Mouse (Mus musculus) ES-Bruce4 (cell line): ENCODE results near the gene Cryba4.

Experiments used
- CTCF ChIP-seq: IDR thresholded peaks from one replicate; pipeline ENCODE4 v1.8.1; 2011; ENCODE audit warnings: low read depth, low read length
- EP300 ChIP-seq: IDR thresholded peaks from 2 replicates; pipeline ENCODE4 v1.6.1; 2011; ENCODE audit warnings: low read depth, low read length; ENCODE audit not compliant: insufficient read depth
- POLR2A ChIP-seq: IDR thresholded peaks from one replicate; pipeline ENCODE4 v1.8.1; 2011; ENCODE audit warnings: low read length; ENCODE audit not compliant: insufficient read depth

DNA sequence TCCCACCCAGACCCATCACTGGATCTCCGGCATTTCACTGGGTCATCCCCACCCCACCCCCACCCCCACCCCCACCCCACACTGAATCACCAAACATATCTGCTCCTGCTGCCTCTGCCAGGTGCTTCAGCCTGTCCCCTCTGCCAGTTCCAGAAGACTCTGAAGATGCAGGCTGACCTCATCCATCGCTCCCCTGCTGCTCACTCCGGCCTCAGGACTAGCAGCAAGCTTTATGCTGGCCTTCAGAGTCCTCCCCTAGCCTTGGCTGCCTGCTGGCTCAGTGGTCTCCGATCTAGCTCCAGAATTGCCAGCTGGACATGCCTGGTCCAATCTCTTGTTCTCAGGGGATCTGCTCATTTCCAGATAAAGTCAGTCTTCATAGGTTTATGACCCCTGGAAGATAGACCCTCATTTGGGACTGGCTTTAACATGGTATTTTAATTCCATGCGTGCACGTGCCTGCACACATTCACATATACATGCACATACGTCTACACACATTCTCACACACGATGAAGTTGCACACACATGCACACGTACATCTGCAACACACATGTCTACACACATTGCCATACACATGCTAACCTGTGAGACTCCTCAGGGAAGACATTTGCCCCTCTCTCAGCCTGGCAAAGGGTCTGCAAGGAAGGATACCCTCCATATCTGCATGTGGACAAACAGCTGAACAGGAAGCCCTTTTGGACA, 14.3 kb downstream of the Cryba4 start:
- TF ChIP-seq POLR2A, result no peak
- no peak for TF ChIP-seq CTCF
- no peak for TF ChIP-seq EP300
